Mouse (Mus musculus) embryonic fibroblast, embryonic 13.5 days (primary cell): Measurements from ENCODE around the gene Ugt2b38. TPM values are rescaled to one million over a fixed set of nuclear protein-coding genes. Genes with fewer than 3 reads are reported as not detected.
"Not testable (repeated sequence)": the region's sequence is repeated elsewhere in the genome, so short reads cannot be mapped to it uniquely, and the experiment has no call there.

Experiments
- H3K27ac ChIP-seq: 2 replicates; pipeline ENCODE4 v1.5.1; 2012; ENCODE audit warnings: low read length, control low read depth, inconsistent platforms; ENCODE audit not compliant: insufficient read depth
- H3K4me1 ChIP-seq: 2 replicates; pipeline ENCODE4 v1.6.1; 2011; ENCODE audit warnings: low read length; ENCODE audit not compliant: control insufficient read depth, insufficient read depth
- H3K4me3 ChIP-seq: 2 replicates; pipeline ENCODE4 v1.5.1; 2011; ENCODE audit warnings: mild to moderate bottlenecking, control low read depth, low read length; ENCODE audit not compliant: insufficient read depth
- CTCF ChIP-seq: IDR thresholded peaks from 2 replicates; pipeline ENCODE4 v1.5.1; 2011; ENCODE audit warnings: mild to moderate bottlenecking, control low read depth, low read length, moderate library complexity, borderline replicate concordance; ENCODE audit not compliant: insufficient read depth
- POLR2A ChIP-seq: IDR thresholded peaks from 2 replicates; pipeline ENCODE4 v1.6.1; 2011; ENCODE audit warnings: low read depth, mild to moderate bottlenecking, control low read depth, low read length, moderate library complexity
- polyA plus RNA-seq: library from polyadenylated mRNA; stranded (reverse); fragments of >200 nt; gene quantifications from 2 replicates; pipeline ENCODE4 v1.2.4, GENCODE M21; 2011; ENCODE audit warnings: low read depth; ENCODE audit not compliant: missing spikeins, insufficient read length

Ugt2b38 gene
- polyA plus RNA-seq, 1 experiment, result not detected

DNA sequence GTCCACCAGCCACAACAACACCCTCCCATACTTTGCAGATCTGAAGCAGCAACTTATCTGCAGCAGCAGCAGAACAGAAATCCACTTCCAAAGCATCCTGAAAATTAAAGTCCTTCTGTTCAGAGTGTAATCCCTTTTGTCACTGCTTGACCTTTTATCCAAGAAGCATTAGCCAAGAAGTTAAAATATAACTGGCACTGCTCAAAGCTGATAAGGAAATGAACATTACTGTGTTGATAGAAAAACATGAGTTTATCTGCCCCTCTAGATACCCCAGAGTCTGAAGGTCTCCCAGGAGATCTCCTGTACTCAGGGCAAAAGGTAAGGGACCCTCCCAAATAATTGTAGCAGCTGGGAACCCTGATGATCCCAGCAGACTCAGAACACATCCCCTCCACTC lies 44.2 kb downstream of the Ugt2b38 start:
- no peak overlapping the region for H3K27ac ChIP-seq
- no peak for TF ChIP-seq POLR2A
- TF ChIP-seq CTCF, result no peak
- H3K4me1 ChIP-seq, result no peaks in the 10 kb centered on the region
- no peak overlapping the region for H3K4me3 ChIP-seq

DNA sequence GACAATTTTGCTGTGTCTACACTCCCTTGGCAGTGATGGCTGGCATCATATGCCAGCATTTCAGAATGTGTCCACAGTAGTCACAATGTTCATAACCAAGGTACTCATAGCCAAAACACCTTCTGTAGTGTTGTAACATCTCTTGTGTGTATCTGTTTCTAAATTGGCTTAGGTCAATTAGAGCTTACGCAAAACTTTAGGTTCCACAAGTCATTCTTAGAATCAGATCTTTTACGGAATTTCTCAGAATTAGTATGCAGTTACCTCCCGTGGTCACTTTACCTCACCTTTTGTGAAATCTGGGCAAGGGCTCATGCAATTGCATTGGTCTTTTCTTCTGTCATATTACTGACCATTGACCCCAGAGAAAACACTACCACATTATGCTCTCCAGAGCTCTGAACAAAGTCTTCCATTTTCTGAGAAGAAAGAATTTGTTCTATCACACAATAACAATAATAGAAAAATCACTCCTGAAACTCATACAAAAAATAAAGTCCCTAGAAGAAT lies 48.1 kb downstream of the Ugt2b38 start:
- TF ChIP-seq CTCF, result no peak
- no peak for TF ChIP-seq POLR2A
- no peak overlapping the region for H3K4me3 ChIP-seq
- H3K4me1 ChIP-seq, result no peaks in the 10 kb centered on the region
- H3K27ac ChIP-seq, result no peak overlapping the region

DNA sequence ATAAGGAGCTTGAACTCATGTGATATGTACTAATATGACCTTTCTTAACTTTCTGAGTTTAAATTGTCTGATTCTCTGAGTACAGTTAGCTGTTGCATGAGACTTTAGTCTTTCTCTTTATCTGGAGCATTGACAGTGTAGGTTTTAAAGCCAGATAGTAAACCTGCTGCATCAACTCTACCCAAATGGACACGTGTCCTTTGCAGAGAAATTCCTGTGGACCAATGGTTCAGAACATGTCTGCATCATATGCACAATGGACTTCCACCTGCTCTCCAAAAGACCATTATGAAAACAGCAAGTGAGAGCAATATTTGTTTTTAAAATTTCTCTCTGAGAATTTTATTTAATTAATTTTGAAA lies 50.5 kb downstream of the Ugt2b38 start:
- no peak for TF ChIP-seq POLR2A
- no peak for TF ChIP-seq CTCF
- Histone ChIP-seq H3K4me1 (no peaks in the 10 kb centered on the region), H3K27ac (no peak overlapping the region), H3K4me3 (no peak overlapping the region)

DNA sequence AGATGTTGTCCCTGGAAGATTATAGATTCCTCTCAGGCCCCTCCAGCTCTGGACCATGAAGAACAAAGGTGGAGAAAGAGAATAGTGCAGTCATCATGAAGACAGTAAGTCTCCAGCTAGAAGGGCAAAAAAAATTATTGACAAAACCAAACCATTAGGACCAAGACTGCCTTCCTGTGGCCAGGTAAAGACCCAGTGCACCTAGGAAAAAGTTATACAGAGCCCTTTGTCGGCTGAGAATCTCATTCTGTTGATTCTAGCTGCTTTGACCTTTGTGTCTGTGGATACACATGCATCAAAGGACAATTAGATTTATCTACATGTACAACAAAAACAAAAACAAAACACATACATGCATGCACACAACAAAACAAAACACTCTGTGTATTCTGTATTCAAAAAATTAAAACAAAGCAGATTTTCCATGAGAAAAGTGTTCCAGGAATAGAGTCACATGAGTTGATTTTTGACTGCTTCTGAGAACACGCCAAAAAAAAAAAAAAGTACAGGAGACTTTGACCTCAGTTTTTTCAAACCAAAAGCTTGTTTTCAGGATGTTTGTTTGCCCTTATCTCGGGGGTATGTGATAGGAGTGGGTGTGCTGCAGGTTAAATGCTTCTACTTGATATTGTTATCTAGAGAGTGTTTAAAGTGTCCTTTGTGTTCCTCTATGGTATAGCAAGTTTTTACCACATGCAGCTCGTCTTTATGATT lies 51.1 kb downstream of the Ugt2b38 start:
- not testable (repeated sequence) for H3K27ac ChIP-seq, H3K4me1 ChIP-seq, H3K4me3 ChIP-seq

Other genes starting within 250 kb of the Ugt2b38 start
- not detected in 2 replicates for gene Ugt2b37, start 169.4 kb downstream of the Ugt2b38 start, polyA plus RNA-seq
- not detected in 2 replicates for gene Ugt2a3, start 87.0 kb downstream of the Ugt2b38 start, polyA plus RNA-seq
- not detected in 2 replicates for gene Ugt2a2, start 58.1 kb upstream of the Ugt2b38 start, polyA plus RNA-seq
- gene Gm43638, start 62.6 kb upstream of the Ugt2b38 start, polyA plus RNA-seq, result not detected in 2 replicates
- not detected in 2 replicates for gene Ugt2a1, start 66.7 kb upstream of the Ugt2b38 start, polyA plus RNA-seq
- gene Sult1b1, start 114.0 kb upstream of the Ugt2b38 start, polyA plus RNA-seq, result not detected in 2 replicates
- not detected in 2 replicates for gene Sult1d1, start 144.8 kb upstream of the Ugt2b38 start, polyA plus RNA-seq
- not detected in 2 replicates for gene Sult1e1, start 167.4 kb upstream of the Ugt2b38 start, polyA plus RNA-seq
- not detected in 2 replicates for gene Csn1s1, start 242.0 kb upstream of the Ugt2b38 start, polyA plus RNA-seq